12 mouse cellular contexts compared by ENCODE assay signal in genomic region chr9:69764586-69765482, GRCm38 (mm10). TPM values are rescaled to one million over a fixed set of nuclear protein-coding genes. Genes with fewer than 3 reads are reported as not detected.
DNase-seq lines count a peak whose midpoint lies in the region; ATAC-seq and TF ChIP-seq lines count a peak whose summit lies in the region.
"Had no signal": no experiment of that assay in that cellular context is flagged by ENCODE, and none has a peak within 500 bp of the region (broad histone marks: within the 10 kb centered on the region; RNA-seq: fewer than 3 reads in every experiment).

No protein-coding gene starts in this region.

- H3K4me3 ChIP-seq in forebrain, embryonic 10.5 days: peak overlapping the region; percentile 53
- no peak overlapping the region for H3K4me3 ChIP-seq in forebrain, embryonic 15.5 days
- peak overlapping the region; percentile 45 for H3K4me3 ChIP-seq in E14TG2a.4 (replicated peaks; ENCODE audit: low read length)
- H3K4me3 ChIP-seq in forebrain, postnatal 0 days (ENCODE audit: low read depth, low read length): no peak overlapping the region
- peak overlapping the region; percentile 52 for H3K4me3 ChIP-seq in midbrain, embryonic 13.5 days (replicated peaks)
- H3K4me3 ChIP-seq: embryonic facial prominence, embryonic 12.5 days; gastrocnemius, adult 2 months; intestine, embryonic 15.5 days had no signal

- peaks cover 100% of the 10 kb centered on the region for H3K27me3 ChIP-seq in forebrain, embryonic 10.5 days (ENCODE audit: poor library complexity, severe bottlenecking)
- H3K27me3 ChIP-seq in forebrain, embryonic 15.5 days: peaks cover 95% of the 10 kb centered on the region
- H3K27me3 ChIP-seq in E14TG2a.4 (ENCODE audit: insufficient read depth, low read length): peaks cover 99% of the 10 kb centered on the region
- H3K27me3 ChIP-seq in forebrain, postnatal 0 days (ENCODE audit: insufficient read depth, low read length): peaks cover 90% of the 10 kb centered on the region
- peaks cover 90% of the 10 kb centered on the region for H3K27me3 ChIP-seq in midbrain, embryonic 13.5 days

- H3K4me2 ChIP-seq in forebrain, embryonic 15.5 days (replicated peaks): no peak overlapping the region
- no peak overlapping the region for H3K4me2 ChIP-seq in forebrain, postnatal 0 days (ENCODE audit: low read depth)
- peak overlapping the region; percentile 72 for H3K4me2 ChIP-seq in midbrain, embryonic 13.5 days (replicated peaks)
- H3K4me2 ChIP-seq: embryonic facial prominence, embryonic 12.5 days; intestine, embryonic 15.5 days had no signal

- H3K27ac ChIP-seq in forebrain, embryonic 10.5 days: peak overlapping the region; percentile 76
- no peak overlapping the region for H3K27ac ChIP-seq in forebrain, embryonic 15.5 days (replicated peaks)
- H3K27ac ChIP-seq in forebrain, postnatal 0 days (ENCODE audit: low read depth, low read length): no peak overlapping the region
- H3K27ac ChIP-seq in midbrain, embryonic 13.5 days: peak overlapping the region; percentile 61
- H3K27ac ChIP-seq: embryonic facial prominence, embryonic 12.5 days; gastrocnemius, adult 2 months; intestine, embryonic 15.5 days had no signal

- DNase-seq in forebrain, embryonic 10.5 days (ENCODE audit: extremely low spot score, low spot score): peak; percentile 46
- peak; percentile 35 for DNase-seq in forebrain, postnatal 0 days
- no peak for DNase-seq in layer of hippocampus, postnatal 10 days (ENCODE audit: low spot score in 2 of 2)
- DNase-seq in frontal cortex, adult 2 months (ENCODE audit: extremely low spot score in 1 of 2, low spot score in 1 of 2): no peak
- DNase-seq: gastrocnemius, adult 2 months had no signal

- H3K36me3 ChIP-seq in forebrain, embryonic 10.5 days (replicated peaks): no peaks in the 10 kb centered on the region
- no peaks in the 10 kb centered on the region for H3K36me3 ChIP-seq in forebrain, embryonic 15.5 days
- H3K36me3 ChIP-seq in E14TG2a.4 (ENCODE audit: insufficient read depth, low read length): no peaks in the 10 kb centered on the region
- H3K36me3 ChIP-seq in forebrain, postnatal 0 days (ENCODE audit: insufficient read depth): no peaks in the 10 kb centered on the region
- H3K36me3 ChIP-seq in midbrain, embryonic 13.5 days: no peaks in the 10 kb centered on the region
- H3K36me3 ChIP-seq: embryonic facial prominence, embryonic 12.5 days; intestine, embryonic 15.5 days had no signal

- H3K9ac ChIP-seq in forebrain, embryonic 15.5 days (replicated peaks): no peak overlapping the region
- H3K9ac ChIP-seq in forebrain, postnatal 0 days: no peak overlapping the region
- H3K9ac ChIP-seq in midbrain, embryonic 13.5 days (replicated peaks): peak overlapping the region; percentile 41; the same call in 1 of the 2 replicates
- H3K9ac ChIP-seq: embryonic facial prominence, embryonic 12.5 days; intestine, embryonic 15.5 days had no signal

- H3K9me3 ChIP-seq in forebrain, embryonic 10.5 days: no peaks in the 10 kb centered on the region
- no peaks in the 10 kb centered on the region for H3K9me3 ChIP-seq in forebrain, embryonic 15.5 days
- no peaks in the 10 kb centered on the region for H3K9me3 ChIP-seq in E14TG2a.4 (ENCODE audit: low read length)
- H3K9me3 ChIP-seq in forebrain, postnatal 0 days (ENCODE audit: low read length): no peaks in the 10 kb centered on the region
- H3K9me3 ChIP-seq in midbrain, embryonic 13.5 days: no peaks in the 10 kb centered on the region
- H3K9me3 ChIP-seq: embryonic facial prominence, embryonic 12.5 days; intestine, embryonic 15.5 days had no signal

- WGBS in forebrain, embryonic 10.5 days: under 1% methylated on average over 42 of the region's 42 CpGs
- 1% methylated on average over 42 of the region's 42 CpGs for WGBS in forebrain, embryonic 15.5 days
- 2% methylated on average over 42 of the region's 42 CpGs for WGBS in forebrain, postnatal 0 days
- WGBS in midbrain, embryonic 13.5 days: under 1% methylated on average over 42 of the region's 42 CpGs

- H3K4me1 ChIP-seq in forebrain, embryonic 10.5 days: peaks cover 99% of the 10 kb centered on the region
- peaks cover 25% of the 10 kb centered on the region for H3K4me1 ChIP-seq in forebrain, embryonic 15.5 days
- peaks cover 96% of the 10 kb centered on the region for H3K4me1 ChIP-seq in E14TG2a.4 (replicated peaks; ENCODE audit: low read depth, low read length)
- H3K4me1 ChIP-seq in forebrain, postnatal 0 days (ENCODE audit: insufficient read depth): no peaks in the 10 kb centered on the region
- H3K4me1 ChIP-seq in midbrain, embryonic 13.5 days (replicated peaks): peaks cover 96% of the 10 kb centered on the region

- TF ChIP-seq CTCF in E14TG2a.4 (conservative IDR thresholded peaks at IDR 0.05; ENCODE audit: low read length): no peak
- TF ChIP-seq CTCF in forebrain, postnatal 0 days (IDR thresholded peaks at IDR 0.05; ENCODE audit: low read depth): no peak

- ATAC-seq in forebrain, embryonic 15.5 days (replicated peaks): no peak
- no peak for ATAC-seq in forebrain, postnatal 0 days
- no peak for ATAC-seq in midbrain, embryonic 13.5 days
- no peak for ATAC-seq in granulocyte monocyte progenitor cell, adult 5-6 weeks (replicated peaks; ENCODE audit: poor library complexity, severe bottlenecking)
- ATAC-seq: intestine, embryonic 15.5 days had no signal

RNA-seq across cellular contexts. Expression of gene Foxb1, which starts 4.1 kb away (rescaled TPM):
- 2.4 and 3.4 TPM in 2 replicates for polyA plus RNA-seq in forebrain, embryonic 10.5 days (2016; fragmentation: Nextera tagmentation; extraction: Ambion mirVana)
- 0.98 and 1.0 TPM in 2 replicates for polyA plus RNA-seq in forebrain, embryonic 15.5 days (2015; fragmentation: Nextera tagmentation; extraction: Ambion mirVana)
- total RNA-seq in forebrain, postnatal 0 days (2014; rRNA removed): 2.5 and 8.7 TPM in 2 replicates
- polyA plus RNA-seq in forebrain, postnatal 0 days (2015; fragmentation: Nextera tagmentation; extraction: Ambion mirVana): 0.47 and 2.0 TPM in 2 replicates
- polyA plus RNA-seq in midbrain, embryonic 13.5 days (2015; fragmentation: Nextera tagmentation; extraction: Ambion mirVana): 14.2 and 20.6 TPM in 2 replicates
- not detected in 2 replicates for total RNA-seq in granulocyte monocyte progenitor cell, adult 5-6 weeks (2014; fragmentation: Nextera tagmentation)
- not detected in 2 replicates for total RNA-seq in granulocyte monocyte progenitor cell, adult 5-6 weeks (2017)
- total RNA-seq in layer of hippocampus, postnatal 10 days (2021): under 1 TPM in 1 of 2 experiments, not detected in 1; 0.11 TPM
- polyA plus RNA-seq in frontal cortex, adult 2 months (2012; rRNA removed): not detected in 2 replicates
- total RNA-seq: gastrocnemius, adult 2 months had no signal
- polyA plus RNA-seq: intestine, embryonic 15.5 days; stomach, embryonic 14.5 days had no signal

Comparison
In these comparisons a context has a peak if more than half of its experiments do, and no peak if none do; other contexts are left out.
1. H3K27ac ChIP-seq: peak in forebrain, embryonic 10.5 days (single experiment) and midbrain, embryonic 13.5 days (single experiment); none in forebrain, embryonic 15.5 days (single experiment) and forebrain, postnatal 0 days (single experiment).
2. H3K4me3 ChIP-seq: peak in forebrain, embryonic 10.5 days (single experiment), E14TG2a.4 (single experiment) and midbrain, embryonic 13.5 days (single experiment); none in forebrain, embryonic 15.5 days (single experiment) and forebrain, postnatal 0 days (single experiment).
3. DNase-seq: peak in forebrain, embryonic 10.5 days (single experiment) and forebrain, postnatal 0 days (single experiment); none in layer of hippocampus, postnatal 10 days (0 of 2) and frontal cortex, adult 2 months (0 of 2).